Mouse (Mus musculus) forebrain, embryonic 10.5 days (tissue): ENCODE data around the gene Slc35b4. TPM values are rescaled to one million over a fixed set of nuclear protein-coding genes. Genes with fewer than 3 reads are reported as not detected.

ENCODE experiments used
- DNase-seq: peaks from one replicate; pipeline ENCODE4 v3.0.0-alpha.2; 2017; ENCODE audit warnings: low spot score; ENCODE audit errors: extremely low spot score
- H3K27ac ChIP-seq: fragments of 300-500 bp; sonication (generic); 2 replicates; pipeline ENCODE4 v1.5.1; 2016; ENCODE audit warnings: mild to moderate bottlenecking
- H3K27me3 ChIP-seq: fragments of 300-500 bp; sonication (generic); 2 replicates; pipeline ENCODE4 v1.6.1; 2016; ENCODE audit warnings: mild to moderate bottlenecking; ENCODE audit not compliant: poor library complexity, severe bottlenecking
- H3K36me3 ChIP-seq: fragments of 300-500 bp; sonication (generic); replicated peaks from 2 replicates; pipeline ENCODE4 v1.6.1; 2016; ENCODE audit warnings: mild to moderate bottlenecking, moderate library complexity
- H3K4me1 ChIP-seq: fragments of 300-500 bp; sonication (generic); 2 replicates; pipeline ENCODE4 v1.6.1; 2016
- H3K4me3 ChIP-seq: fragments of 300-500 bp; sonication (generic); 2 replicates; pipeline ENCODE4 v1.5.1; 2016; ENCODE audit warnings: mild to moderate bottlenecking, moderate library complexity
- H3K9me3 ChIP-seq: fragments of 300-500 bp; sonication (generic); 2 replicates; pipeline ENCODE4 v1.6.1; 2016; ENCODE audit warnings: mild to moderate bottlenecking, moderate library complexity
- WGBS: fragments of 180-500 bp; shearing (Covaris S2); methylation state at CpG from one replicate; pipeline ENCODE4 v1.1.7; 2016; 5-methylcytosine and 5-hydroxymethylcytosine counted together
- polyA plus RNA-seq: library from polyadenylated mRNA; unstranded; fragments of >200 nt; fragmentation: Nextera tagmentation; extraction: Ambion mirVana; gene quantifications from 2 replicates; pipeline ENCODE4 v1.2.1, GENCODE M21; 2016

Gene Slc35b4
- polyA plus RNA-seq, 1 experiment from 2014 or later: 47.5 TPM

GRCm38 (mm10) chr6:34187273-34187863 is 10.5 kb upstream of the Slc35b4 start:
- WGBS: 26% methylated on average over 2 of the region's 2 CpGs
- no peaks in the 10 kb centered on the region for H3K36me3 ChIP-seq
- H3K4me1 ChIP-seq: peaks cover 10% of the 10 kb centered on the region
- no peaks in the 10 kb centered on the region for H3K27me3 ChIP-seq
- no peaks in the 10 kb centered on the region for H3K9me3 ChIP-seq
- no peak for DNase-seq
- no peak overlapping the region for H3K4me3 ChIP-seq
- 0 out of 2 replicates have a peak overlapping the region, but pooled peaks have one; percentile 20 for H3K27ac ChIP-seq

GRCm38 (mm10) chr6:34183326-34183725 is 6.4 kb upstream of the Slc35b4 start:
- Histone ChIP-seq H3K27ac (no peak overlapping the region), H3K4me3 (no peak overlapping the region), H3K9me3 (no peaks in the 10 kb centered on the region), H3K27me3 (no peaks in the 10 kb centered on the region), H3K36me3 (no peaks in the 10 kb centered on the region), H3K4me1 (peaks cover 10% of the 10 kb centered on the region)
- 96% methylated on average over 3 of the region's 3 CpGs for WGBS
- DNase-seq: no peak

- Histone ChIP-seq H3K27me3 (no peaks in the 10 kb centered on the region), H3K27ac (no peak overlapping the region), H3K4me1 (no peaks in the 10 kb centered on the region), H3K36me3 (no peaks in the 10 kb centered on the region), H3K9me3 (no peaks in the 10 kb centered on the region), H3K4me3 (no peak overlapping the region)
- no peak for DNase-seq
- WGBS: 84% methylated on average over 3 of the region's 3 CpGs
Measured at GRCm38 (mm10) chr6:34181961-34182360, 5.0 kb upstream of the Slc35b4 start.

- Histone ChIP-seq H3K9me3 (no peaks in the 10 kb centered on the region), H3K36me3 (no peaks in the 10 kb centered on the region), H3K4me1 (peaks cover 16% of the 10 kb centered on the region), H3K27me3 (no peaks in the 10 kb centered on the region), H3K4me3 (no peak overlapping the region), H3K27ac (no peak overlapping the region)
- 91% methylated on average over 4 of the region's 4 CpGs for WGBS
- DNase-seq: no peak
Measured at GRCm38 (mm10) chr6:34179911-34180310, 3.0 kb upstream of the Slc35b4 start.

GRCm38 (mm10) chr6:34179007-34179406 is 2.1 kb upstream of the Slc35b4 start:
- 90% methylated on average over 3 of the region's 3 CpGs for WGBS
- Histone ChIP-seq H3K36me3 (no peaks in the 10 kb centered on the region), H3K27ac (no peak overlapping the region)

GRCm38 (mm10) chr6:34176111-34176863 is 624 bp downstream of the Slc35b4 start:
- Histone ChIP-seq H3K27me3 (no peaks in the 10 kb centered on the region), H3K36me3 (no peaks in the 10 kb centered on the region; the same call in 1 of the 2 replicates), H3K4me3 (peak overlapping the region; percentile 87), H3K27ac (peak overlapping the region; percentile 92), H3K4me1 (peaks cover 16% of the 10 kb centered on the region), H3K9me3 (no peaks in the 10 kb centered on the region)
- no peak for DNase-seq
- WGBS: 4% methylated on average over 29 of the region's 29 CpGs

More at GRCm38 (mm10) chr6:34179007-34179406, 2.1 kb upstream of the Slc35b4 start:
- no peak overlapping the region for H3K4me3 ChIP-seq
- no peaks in the 10 kb centered on the region for H3K27me3 ChIP-seq
- no peak for DNase-seq
- H3K9me3 ChIP-seq: no peaks in the 10 kb centered on the region
- peaks cover 16% of the 10 kb centered on the region for H3K4me1 ChIP-seq

GRCm38 (mm10) chr6:34174715-34175114 is 2.2 kb downstream of the Slc35b4 start:
- DNase-seq: no peak
- Histone ChIP-seq H3K4me3 (no peak overlapping the region), H3K27ac (no peak overlapping the region), H3K27me3 (no peaks in the 10 kb centered on the region), H3K9me3 (no peaks in the 10 kb centered on the region), H3K4me1 (peaks cover 16% of the 10 kb centered on the region), H3K36me3 (peaks cover 7% of the 10 kb centered on the region)
- 94% methylated on average over 8 of the region's 8 CpGs for WGBS

GRCm38 (mm10) chr6:34173251-34173650 is 3.7 kb downstream of the Slc35b4 start:
- no peak for DNase-seq

GRCm38 (mm10) chr6:34171748-34172457 is 5.0 kb downstream of the Slc35b4 start:
- WGBS: 90% methylated on average over 12 of the region's 12 CpGs
- Histone ChIP-seq H3K4me1 (peaks cover 16% of the 10 kb centered on the region), H3K9me3 (no peaks in the 10 kb centered on the region), H3K27me3 (no peaks in the 10 kb centered on the region), H3K27ac (no peak overlapping the region), H3K4me3 (no peak overlapping the region), H3K36me3 (peaks cover 32% of the 10 kb centered on the region)
- DNase-seq: no peak

More at GRCm38 (mm10) chr6:34173251-34173650, 3.7 kb downstream of the Slc35b4 start:
- Histone ChIP-seq H3K4me3 (no peak overlapping the region), H3K27me3 (no peaks in the 10 kb centered on the region), H3K9me3 (no peaks in the 10 kb centered on the region), H3K36me3 (peaks cover 22% of the 10 kb centered on the region), H3K4me1 (peaks cover 16% of the 10 kb centered on the region), H3K27ac (no peak overlapping the region)
- 91% methylated on average over 12 of the region's 12 CpGs for WGBS

- Histone ChIP-seq H3K4me1 (peaks cover 9% of the 10 kb centered on the region), H3K36me3 (peaks cover 42% of the 10 kb centered on the region), H3K27ac (no peak overlapping the region), H3K9me3 (no peaks in the 10 kb centered on the region), H3K27me3 (no peaks in the 10 kb centered on the region), H3K4me3 (no peak overlapping the region)
- DNase-seq: no peak
- 90% methylated on average over 7 of the region's 7 CpGs for WGBS
Measured at GRCm38 (mm10) chr6:34170844-34171494, 5.9 kb downstream of the Slc35b4 start.

- H3K27ac ChIP-seq: no peak overlapping the region
- H3K36me3 ChIP-seq: peaks cover 57% of the 10 kb centered on the region
- 88% methylated on average over 3 of the region's 3 CpGs for WGBS
Measured at GRCm38 (mm10) chr6:34168834-34169233, 8.1 kb downstream of the Slc35b4 start.

GRCm38 (mm10) chr6:34163014-34163413 is 13.9 kb downstream of the Slc35b4 start:
- H3K27ac ChIP-seq: no peak overlapping the region
- no peaks in the 10 kb centered on the region for H3K9me3 ChIP-seq
- WGBS: 93% methylated on average over 9 of the region's 9 CpGs
- no peak for DNase-seq
- H3K36me3 ChIP-seq: peaks cover 89% of the 10 kb centered on the region
- H3K4me1 ChIP-seq: no peaks in the 10 kb centered on the region
- no peak overlapping the region for H3K4me3 ChIP-seq
- H3K27me3 ChIP-seq: no peaks in the 10 kb centered on the region

More at GRCm38 (mm10) chr6:34168834-34169233, 8.1 kb downstream of the Slc35b4 start:
- Histone ChIP-seq H3K9me3 (no peaks in the 10 kb centered on the region), H3K27me3 (no peaks in the 10 kb centered on the region), H3K4me3 (no peak overlapping the region), H3K4me1 (no peaks in the 10 kb centered on the region)
- DNase-seq: no peak
